Mouse (Mus musculus) ES-E14 (cell line): ENCODE measurements at regions not wholly inside any gene's neighbourhood (a gene's known extent, or its start where the extent isn't known, plus 50 kb on each side); places are given as distances from the start of the nearest gene placed in this dataset.

Experiments
- DNase-seq: peaks from one replicate; pipeline ENCODE4 v3.0.0-alpha.2; 2013; ENCODE audit warnings: low read depth, low spot score
- H3K27ac ChIP-seq: 2 replicates; pipeline ENCODE4 v1.5.1; 2012; ENCODE audit warnings: low read depth, mild to moderate bottlenecking, low read length, moderate library complexity, mixed read lengths; ENCODE audit not compliant: poor library complexity, insufficient read depth, severe bottlenecking
- H3K36me3 ChIP-seq: 2 replicates; pipeline ENCODE4 v1.6.1; 2012; ENCODE audit warnings: mild to moderate bottlenecking, low read length, moderate library complexity, mixed read lengths; ENCODE audit not compliant: control insufficient read depth, poor library complexity, insufficient read depth, severe bottlenecking
- H3K4me1 ChIP-seq, 2 experiments: fragments of 150-350 bp in 1 of 2; sonication (generic) in 1 of 2; 2 replicates each; pipeline ENCODE4 v1.6.1; 2012; ENCODE audit warnings: low read length in 2 of 2, mild to moderate bottlenecking in 1 of 2, mixed read lengths in 1 of 2; ENCODE audit not compliant: control insufficient read depth in 2 of 2, insufficient read depth in 2 of 2, poor library complexity in 1 of 2
- H3K4me3 ChIP-seq, 2 experiments: fragments of 150-350 bp in 1 of 2; sonication (generic) in 1 of 2; 2 replicates each; pipeline ENCODE4 v1.5.1; 2012; ENCODE audit warnings: low read length in 2 of 2, low read depth in 1 of 2, mild to moderate bottlenecking in 1 of 2, mixed read lengths in 1 of 2; ENCODE audit not compliant: insufficient read depth in 1 of 2, poor library complexity in 1 of 2, severe bottlenecking in 1 of 2
- H3K9ac ChIP-seq: 2 replicates; pipeline ENCODE4 v1.6.1; 2012; ENCODE audit warnings: low read depth, mild to moderate bottlenecking, low read length, mixed read lengths; ENCODE audit not compliant: poor library complexity, insufficient read depth, severe bottlenecking
- H3K9me3 ChIP-seq: fragments of 150-350 bp; sonication (generic); 2 replicates; pipeline ENCODE4 v1.6.1; 2012; ENCODE audit warnings: low read depth, mild to moderate bottlenecking, low read length; ENCODE audit not compliant: control insufficient read depth, insufficient read depth
- CHD2 ChIP-seq: IDR thresholded peaks from 2 replicates; pipeline ENCODE4 v1.6.1; 2014; ENCODE audit warnings: mild to moderate bottlenecking, low read depth, low read length, inconsistent platforms
- HCFC1 ChIP-seq: IDR thresholded peaks from 2 replicates; pipeline ENCODE4 v1.6.1; 2012; ENCODE audit warnings: low read length, inconsistent platforms, borderline replicate concordance; ENCODE audit not compliant: insufficient read depth
- MAFK ChIP-seq: IDR thresholded peaks from 2 replicates; pipeline ENCODE4 v1.6.1; 2014; ENCODE audit warnings: mild to moderate bottlenecking, low read depth, low read length, inconsistent platforms; ENCODE audit not compliant: insufficient read depth
- ZC3H11A ChIP-seq: IDR thresholded peaks from 2 replicates; pipeline ENCODE4 v1.6.1; 2012; ENCODE audit warnings: low read depth, mild to moderate bottlenecking, inconsistent platforms, low read length, borderline replicate concordance
- ZNF384 ChIP-seq: IDR thresholded peaks from 2 replicates; pipeline ENCODE4 v1.6.1; 2012; ENCODE audit warnings: low read depth, low read length, inconsistent platforms
- in situ Hi-C, 2 experiments: fragments of 600-800 bp; cut with MboI; formaldehyde crosslinking; loops; one replicate each; pipeline ENCODE4 v1.15.1; 2025; ENCODE audit warnings: low sequenced_read_pairs in 2 of 2, inconsistent platforms in 1 of 2; ENCODE audit not compliant: unreplicated experiment in 2 of 2

DNA sequence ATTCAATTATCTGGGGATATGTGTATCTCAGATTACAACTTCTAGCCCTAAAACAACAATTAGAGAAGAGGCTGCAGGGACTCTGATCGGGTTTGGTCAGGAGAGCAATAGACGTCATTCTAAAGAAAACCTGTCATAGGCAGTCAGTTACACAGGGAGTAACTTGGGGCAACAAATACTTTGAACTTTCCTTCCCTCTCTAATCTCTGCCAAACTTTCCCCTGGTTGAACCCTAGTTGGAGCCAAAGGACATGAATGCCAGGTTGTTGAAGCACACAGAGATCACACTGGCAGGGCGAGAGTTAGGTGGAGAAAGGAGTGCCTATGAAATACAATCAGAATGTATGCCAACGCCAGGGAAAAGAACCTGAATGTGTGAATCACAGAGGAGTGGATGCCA, 60.0 kb upstream of the Abcd3 start:
- no peaks in the 10 kb centered on the region for H3K36me3 ChIP-seq
- no peaks in the 10 kb centered on the region for H3K9me3 ChIP-seq
- H3K27ac ChIP-seq = no peak overlapping the region
- no peaks in the 10 kb centered on the region for H3K4me1 ChIP-seq
- TF ChIP-seq HCFC1 (no peak), CHD2 (no peak), MAFK (no peak), ZC3H11A (no peak), ZNF384 (no peak)
- no peak for DNase-seq
- H3K9ac ChIP-seq = no peak overlapping the region
- no peak overlapping the region for H3K4me3 ChIP-seq
- in situ Hi-C loops = loop anchor here in 1 of 2 experiments (25.0 kb wide), 1 partner anchor 262 kb away; no protein-coding TSS in a partner anchor

DNA sequence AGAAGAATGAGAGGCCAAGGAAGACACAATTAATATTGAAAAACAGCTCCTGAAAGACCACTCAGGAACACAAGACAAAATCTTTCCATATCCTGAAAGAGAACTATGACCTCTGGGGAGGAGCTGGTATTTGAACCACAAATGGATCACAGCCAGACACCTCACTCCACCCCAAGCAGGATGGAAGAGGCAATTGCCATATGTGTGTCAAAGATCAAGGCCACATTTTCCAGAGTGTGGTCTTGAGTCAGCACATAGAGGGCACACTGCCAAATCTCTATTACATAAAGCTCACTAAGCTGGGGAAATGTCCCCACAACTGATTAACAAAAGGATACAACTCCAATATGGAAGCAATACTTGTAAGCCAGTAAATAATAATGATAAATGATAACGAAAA, 59.5 kb upstream of the Abcd3 start:
- no peaks in the 10 kb centered on the region for H3K36me3 ChIP-seq
- TF ChIP-seq ZC3H11A (no peak), HCFC1 (no peak), MAFK (no peak), CHD2 (no peak), ZNF384 (no peak)
- H3K4me3 ChIP-seq = no peak overlapping the region
- no peaks in the 10 kb centered on the region for H3K4me1 ChIP-seq
- no peak for DNase-seq
- H3K9me3 ChIP-seq = no peaks in the 10 kb centered on the region
- in situ Hi-C loops = no loop called here
- no peak overlapping the region for H3K27ac ChIP-seq
- no peak overlapping the region for H3K9ac ChIP-seq

DNA sequence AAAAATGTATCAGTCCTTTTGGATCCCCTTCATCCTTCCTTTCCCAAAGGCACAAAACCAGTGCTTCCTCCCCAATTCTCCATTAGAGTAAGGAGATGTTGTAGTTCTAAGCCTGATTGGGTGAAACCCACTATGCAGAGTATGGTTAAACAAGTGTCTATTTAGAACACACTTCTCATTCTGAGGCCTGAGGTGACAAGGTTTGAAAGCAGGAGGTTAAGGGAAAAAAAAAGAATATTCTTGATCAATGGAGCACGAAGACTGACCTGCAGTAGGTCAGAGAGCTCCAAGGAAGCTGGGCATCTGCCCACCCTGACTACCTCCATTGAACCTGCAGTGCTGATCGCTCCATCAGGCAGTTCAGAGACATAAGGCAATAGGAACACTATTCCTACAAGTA, 58.5 kb upstream of the Abcd3 start:
- no peak for DNase-seq
- no peak for TF ChIP-seq HCFC1
- TF ChIP-seq CHD2 = no peak
- no peak for TF ChIP-seq ZC3H11A
- TF ChIP-seq ZNF384 = no peak
- no peak for TF ChIP-seq MAFK
- H3K4me3 ChIP-seq = no peak overlapping the region
- no peaks in the 10 kb centered on the region for H3K36me3 ChIP-seq
- H3K9me3 ChIP-seq = no peaks in the 10 kb centered on the region
- in situ Hi-C loops = no loop called here
- H3K4me1 ChIP-seq = no peaks in the 10 kb centered on the region
- no peak overlapping the region for H3K27ac ChIP-seq
- H3K9ac ChIP-seq = no peak overlapping the region

DNA sequence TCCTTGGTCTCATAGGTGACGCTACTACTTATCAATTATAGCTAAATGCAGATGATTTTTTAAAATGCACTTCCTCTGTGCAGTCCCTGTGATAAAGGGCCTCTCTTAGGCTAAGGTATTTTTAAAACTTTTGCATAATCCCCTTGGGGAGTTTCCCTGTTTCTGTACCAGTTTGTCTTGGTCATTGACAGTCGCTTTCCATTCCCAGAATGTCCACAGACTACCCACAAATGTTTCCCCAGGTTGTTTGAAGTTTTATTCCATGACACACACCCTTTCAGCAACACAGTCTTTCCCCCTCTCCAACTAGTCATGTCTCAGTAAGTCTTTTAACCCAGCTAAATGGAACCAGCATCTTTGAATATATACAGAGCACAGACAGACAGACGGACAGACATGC, 57.6 kb upstream of the Abcd3 start:
- H3K4me1 ChIP-seq = no peaks in the 10 kb centered on the region
- H3K9ac ChIP-seq = no peak overlapping the region
- H3K9me3 ChIP-seq = no peaks in the 10 kb centered on the region
- in situ Hi-C loops = no loop called here
- no peak for DNase-seq
- H3K4me3 ChIP-seq = no peak overlapping the region
- TF ChIP-seq ZNF384 = no peak
- no peak for TF ChIP-seq MAFK
- TF ChIP-seq HCFC1 = no peak
- no peak for TF ChIP-seq CHD2
- no peak for TF ChIP-seq ZC3H11A
- no peak overlapping the region for H3K27ac ChIP-seq
- no peaks in the 10 kb centered on the region for H3K36me3 ChIP-seq

DNA sequence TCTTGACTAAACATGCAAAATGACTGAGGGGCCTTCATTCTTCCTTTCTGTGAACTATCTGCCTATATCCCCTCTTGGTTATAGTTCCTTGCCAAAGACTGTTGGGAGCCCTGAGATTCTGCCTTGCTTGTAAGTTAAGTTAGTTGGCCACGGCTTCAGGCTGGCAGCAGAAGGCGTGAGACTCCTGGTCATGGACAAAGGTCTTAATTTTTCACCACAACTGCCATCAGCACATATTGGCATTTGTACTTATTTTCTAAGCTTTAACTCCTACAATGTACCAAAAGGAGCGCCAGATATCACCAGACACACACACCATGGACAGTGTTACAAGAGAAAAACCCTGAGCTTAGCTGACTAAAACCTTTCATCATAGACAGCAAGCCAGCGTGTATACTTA, 56.7 kb upstream of the Abcd3 start:
- TF ChIP-seq ZC3H11A = no peak
- TF ChIP-seq HCFC1 = no peak
- no peak for TF ChIP-seq MAFK
- no peak for TF ChIP-seq CHD2
- no peak for TF ChIP-seq ZNF384
- Histone ChIP-seq H3K27ac (no peak overlapping the region), H3K36me3 (no peaks in the 10 kb centered on the region), H3K4me1 (0 out of 4 replicates have a peak, but pooled peaks cover 0 to 2% of the 10 kb centered on the region in 2 experiments), H3K4me3 (no peak overlapping the region), H3K9ac (no peak overlapping the region), H3K9me3 (no peaks in the 10 kb centered on the region)
- in situ Hi-C loops = no loop called here
- no peak for DNase-seq
